ENCODE assay signal across 13 mouse cellular contexts in genomic region chr3:90391004-90391403, GRCm38 (mm10). TPM values are rescaled to one million over a fixed set of nuclear protein-coding genes. Genes with fewer than 3 reads are reported as not detected.
DNase-seq lines count a peak whose midpoint lies in the region; ATAC-seq lines count a peak whose summit lies in the region.
"Had no signal": no experiment of that assay in that cellular context is flagged by ENCODE, and none has a peak within 500 bp of the region (broad histone marks: within the 10 kb centered on the region; RNA-seq: fewer than 3 reads in every experiment).

No protein-coding gene starts in this region.

- H3K36me3 ChIP-seq in lung, embryonic 15.5 days: peaks cover 50% of the 10 kb centered on the region
- H3K36me3 ChIP-seq in embryonic facial prominence, embryonic 13.5 days: peaks cover 63% of the 10 kb centered on the region
- H3K36me3 ChIP-seq in midbrain, embryonic 16.5 days (ENCODE audit: control insufficient read depth, insufficient read depth, low read length): peaks cover 43% of the 10 kb centered on the region

- WGBS in lung, embryonic 15.5 days: 48% methylated on average over 4 of the region's 4 CpGs
- 42% methylated on average over 4 of the region's 4 CpGs for WGBS in embryonic facial prominence, embryonic 13.5 days
- WGBS in midbrain, embryonic 16.5 days: 75% methylated on average over 4 of the region's 4 CpGs

- ATAC-seq in lung, embryonic 15.5 days (ENCODE audit: borderline replicate concordance, extremely low read depth, low FRiP score, low TSS enrichment): no peak
- no peak for ATAC-seq in embryonic facial prominence, embryonic 13.5 days (ENCODE audit: insufficient number of reproducible peaks, insufficient read depth, low FRiP score, low TSS enrichment, low read depth)
- no peak for ATAC-seq in midbrain, embryonic 16.5 days

- no peaks in the 10 kb centered on the region for H3K27me3 ChIP-seq in lung, embryonic 15.5 days
- no peaks in the 10 kb centered on the region for H3K27me3 ChIP-seq in embryonic facial prominence, embryonic 13.5 days
- H3K27me3 ChIP-seq in midbrain, embryonic 16.5 days (ENCODE audit: control insufficient read depth, insufficient read depth, low read depth, low read length): no peaks in the 10 kb centered on the region

- H3K9me3 ChIP-seq in lung, embryonic 15.5 days: no peaks in the 10 kb centered on the region
- no peaks in the 10 kb centered on the region for H3K9me3 ChIP-seq in embryonic facial prominence, embryonic 13.5 days
- H3K9me3 ChIP-seq in midbrain, embryonic 16.5 days (replicated peaks; ENCODE audit: control insufficient read depth, low read length, poor library complexity, severe bottlenecking): no peaks in the 10 kb centered on the region

- peaks cover 37% of the 10 kb centered on the region for H3K4me1 ChIP-seq in lung, embryonic 15.5 days
- H3K4me1 ChIP-seq in embryonic facial prominence, embryonic 13.5 days: peaks cover 50% of the 10 kb centered on the region
- H3K4me1 ChIP-seq in midbrain, embryonic 16.5 days (ENCODE audit: control insufficient read depth, insufficient read depth, low read length): peaks cover 34% of the 10 kb centered on the region

- DNase-seq in adrenal gland, adult 2 months: peak; percentile 77
- DNase-seq in adrenal gland, postnatal 25 days: no peak
- no peak for DNase-seq in lung, postnatal 4 days
- no peak for DNase-seq in right cerebral cortex, adult 2 months (ENCODE audit: low spot score in 2 of 2)
- no peak for DNase-seq in frontal cortex, adult 2 months (ENCODE audit: extremely low spot score in 1 of 2, low spot score in 1 of 2)
- DNase-seq: heart, adult 18-20 months; heart, postnatal 10 days; kidney, adult 2 months; retina, postnatal 1 day had no signal

- 0 out of 2 replicates have a peak overlapping the region, but pooled peaks have one; percentile 91 for H3K27ac ChIP-seq in lung, embryonic 15.5 days
- H3K27ac ChIP-seq in embryonic facial prominence, embryonic 13.5 days: peak overlapping the region; percentile 98
- H3K27ac ChIP-seq in midbrain, embryonic 16.5 days (ENCODE audit: low read length): peak overlapping the region; percentile 98

- no peak overlapping the region for H3K4me3 ChIP-seq in lung, embryonic 15.5 days
- no peak overlapping the region for H3K4me3 ChIP-seq in embryonic facial prominence, embryonic 13.5 days
- H3K4me3 ChIP-seq in midbrain, embryonic 16.5 days (ENCODE audit: low read depth, low read length): no peak overlapping the region
- H3K4me3 ChIP-seq: erythroblast, embryonic 14.5 days had no signal

- no peak overlapping the region for H3K4me2 ChIP-seq in lung, embryonic 15.5 days
- H3K4me2 ChIP-seq in embryonic facial prominence, embryonic 13.5 days: peak overlapping the region; percentile 92
- H3K4me2 ChIP-seq in midbrain, embryonic 16.5 days (ENCODE audit: low read length): no peak overlapping the region

- no peak overlapping the region for H3K9ac ChIP-seq in lung, embryonic 15.5 days
- peak overlapping the region; percentile 93; the same call in 1 of the 2 replicates for H3K9ac ChIP-seq in embryonic facial prominence, embryonic 13.5 days
- H3K9ac ChIP-seq in midbrain, embryonic 16.5 days (ENCODE audit: low read depth, low read length): no peak overlapping the region

RNA-seq across cellular contexts. Expression of gene Slc27a3, which starts 1.3 kb away (rescaled TPM):
- 100 to 1,000 TPM in 1 of 2 experiments, 10 to 100 TPM in 1; 66.9 to 196 TPM for total RNA-seq in adrenal gland, adult 2 months (2021)
- 384 and 508 TPM in 2 replicates for polyA plus RNA-seq in adrenal gland, adult 2 months (2012; rRNA removed)
- 130 and 146 TPM in 2 replicates for total RNA-seq in adrenal gland, postnatal 25 days (2021)
- 25.7 and 25.8 TPM in 2 replicates for polyA plus RNA-seq in lung, embryonic 15.5 days (2015; fragmentation: Nextera tagmentation; extraction: Ambion mirVana)
- polyA plus RNA-seq in embryonic facial prominence, embryonic 13.5 days (2015; fragmentation: Nextera tagmentation; extraction: Ambion mirVana): 39.6 and 44.3 TPM in 2 replicates
- 30.7 and 33.8 TPM in 2 replicates for polyA plus RNA-seq in midbrain, embryonic 16.5 days (2015; fragmentation: Nextera tagmentation; extraction: Ambion mirVana)
- 7.9 and 8.4 TPM in 2 replicates for polyA plus RNA-seq in frontal cortex, adult 2 months (2012; rRNA removed)

RNA-seq across cellular contexts. Expression of gene Ints3, which starts 42.4 kb away (rescaled TPM):
- total RNA-seq in adrenal gland, adult 2 months (2021): 10 to 100 TPM; 81.0 to 90.6 TPM
- 32.2 and 40.2 TPM in 2 replicates for polyA plus RNA-seq in adrenal gland, adult 2 months (2012; rRNA removed)
- total RNA-seq in adrenal gland, postnatal 25 days (2021): 91.2 and 92.3 TPM in 2 replicates
- 30.8 and 33.3 TPM in 2 replicates for polyA plus RNA-seq in lung, embryonic 15.5 days (2015; fragmentation: Nextera tagmentation; extraction: Ambion mirVana)
- 31.0 and 31.1 TPM in 2 replicates for polyA plus RNA-seq in embryonic facial prominence, embryonic 13.5 days (2015; fragmentation: Nextera tagmentation; extraction: Ambion mirVana)
- 30.8 and 31.7 TPM in 2 replicates for polyA plus RNA-seq in midbrain, embryonic 16.5 days (2015; fragmentation: Nextera tagmentation; extraction: Ambion mirVana)
- 44.3 and 49.0 TPM in 2 replicates for polyA plus RNA-seq in frontal cortex, adult 2 months (2012; rRNA removed)
